Mouse (Mus musculus): Measurements from ENCODE around the gene Amot.

The Amot gene

DNA sequence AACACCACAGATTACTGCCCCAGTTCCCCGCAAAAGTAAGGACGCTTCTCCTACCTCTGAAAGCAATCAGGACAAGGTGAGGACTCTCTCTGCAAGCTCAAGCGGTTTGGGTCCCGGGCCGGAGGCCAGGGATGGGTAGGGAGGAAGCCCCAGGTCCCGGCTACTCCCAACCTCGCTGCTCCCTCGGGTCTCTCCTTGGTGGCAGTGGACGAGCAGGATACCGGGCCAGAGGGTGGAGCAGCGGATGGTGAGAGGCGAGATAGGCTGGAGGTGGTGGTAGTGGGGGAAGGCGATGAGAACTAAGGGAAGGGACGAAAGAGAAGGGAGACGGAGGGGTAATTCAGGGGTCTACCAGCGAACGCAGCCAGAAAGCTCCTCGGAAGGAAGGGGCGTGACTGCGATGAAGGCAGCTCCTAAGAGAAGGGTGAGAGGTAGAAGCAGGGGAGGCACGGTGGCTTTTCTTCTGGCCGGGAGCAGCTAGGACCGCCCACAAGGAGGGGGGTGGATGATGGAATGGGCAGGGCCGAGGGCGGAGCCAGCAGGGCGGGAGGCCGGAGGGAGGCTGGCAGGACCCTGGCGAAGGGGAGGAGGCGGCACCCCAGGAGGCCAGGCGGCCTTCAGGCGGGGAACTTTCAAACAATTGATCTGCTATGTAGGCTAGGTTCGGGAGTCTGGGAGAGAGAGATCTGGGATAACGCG lies at the start of gene Amot:
Gene Amot, minus strand, starts transcription at position 465 of the 699 bp plus-strand sequence.
- DNase-seq (ENCODE audit: low spot score) = peak; percentile 93

GRCm38 (mm10) chrX:145545060-145545459 lies 40.1 kb upstream of the Amot start:
- DNase-seq (ENCODE audit: low spot score) = no peak

DNA sequence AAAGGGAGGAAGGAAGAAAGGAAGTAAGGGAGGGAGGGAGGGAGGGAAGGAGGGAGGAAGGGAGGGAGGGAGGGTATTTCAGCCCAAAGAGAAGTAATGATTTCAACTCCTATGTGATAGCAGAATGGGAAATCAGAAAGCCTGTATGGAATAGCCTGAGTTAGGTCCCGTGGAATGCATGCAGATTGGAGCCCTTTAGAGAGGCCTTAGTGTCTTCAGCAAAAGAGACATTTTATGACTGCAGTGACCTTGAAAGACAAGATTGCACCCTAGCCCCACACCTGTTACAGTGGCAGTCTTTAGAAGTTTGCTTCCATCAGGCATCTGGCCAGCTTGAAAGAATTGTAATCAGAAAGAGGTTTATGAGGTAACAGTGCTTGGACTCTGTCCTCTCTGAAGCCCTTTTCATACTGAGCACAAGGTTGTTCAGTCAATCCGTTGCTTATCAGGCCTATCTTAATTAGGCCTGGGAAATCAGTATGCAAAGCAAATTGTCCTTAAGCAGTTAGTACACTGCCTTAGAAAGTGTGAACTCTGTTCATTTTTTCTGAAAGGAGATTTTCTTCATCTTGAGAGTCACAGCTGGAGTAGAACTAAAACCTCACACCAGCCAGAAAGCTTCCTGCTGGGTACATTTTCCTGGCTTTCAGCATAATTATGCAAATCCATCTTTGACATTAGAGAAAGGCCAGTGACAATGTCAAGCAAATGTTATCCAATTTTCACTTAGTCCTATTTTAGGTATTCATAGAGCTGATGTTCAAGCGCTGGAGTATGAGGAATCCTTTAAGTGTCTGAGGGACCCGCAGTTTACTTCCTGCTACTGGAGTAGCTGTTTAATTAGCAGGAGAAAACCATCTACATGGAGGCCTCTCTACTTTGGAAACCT lies 38.9 kb upstream of the Amot start:
- DNase-seq (ENCODE audit: low spot score) = no peak

DNA sequence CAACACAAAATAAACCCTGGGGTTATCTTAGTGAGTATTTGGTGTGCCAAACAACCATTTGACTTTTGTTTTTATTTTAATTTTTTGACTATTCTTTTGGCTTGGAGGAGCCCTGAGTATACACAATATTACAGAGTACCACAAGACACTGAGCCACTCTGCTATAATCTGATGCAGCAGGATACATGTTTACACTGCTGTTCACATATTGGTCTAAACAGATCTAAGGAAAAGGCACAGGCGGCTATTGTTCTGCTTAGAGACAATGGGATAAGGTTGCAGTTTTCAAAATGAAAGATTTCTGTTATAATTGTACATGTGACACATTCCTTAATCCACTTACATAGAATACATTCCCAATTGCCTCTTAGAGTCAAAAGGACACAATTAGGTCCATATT lies 36.1 kb upstream of the Amot start:
- no peak for DNase-seq (ENCODE audit: low spot score)

GRCm38 (mm10) chrX:145540321-145540720 lies 35.3 kb upstream of the Amot start:
- no peak for DNase-seq (ENCODE audit: low spot score)

DNA sequence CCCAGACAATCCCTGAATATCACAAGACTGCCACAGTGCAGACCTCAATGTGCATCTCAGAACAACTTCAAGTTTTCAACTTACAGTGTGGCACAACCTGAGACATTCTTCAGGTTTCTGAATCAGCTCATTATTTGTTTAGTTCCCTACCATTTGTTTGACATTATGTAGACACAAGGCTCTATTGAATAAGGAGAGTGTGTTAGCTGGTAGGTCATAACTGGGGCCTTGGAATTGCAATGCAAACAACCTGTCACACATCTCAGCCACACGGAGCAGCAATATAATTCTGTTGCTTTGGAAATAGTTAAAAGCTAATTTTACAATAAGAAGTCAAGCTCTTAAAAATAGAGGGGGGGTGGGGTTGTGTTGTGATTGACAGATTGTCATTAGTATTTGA lies 24.6 kb upstream of the Amot start:
- no peak for DNase-seq (ENCODE audit: low spot score)

GRCm38 (mm10) chrX:145516322-145517066 lies 11.5 kb upstream of the Amot start:
- no peak for DNase-seq (ENCODE audit: low spot score)

GRCm38 (mm10) chrX:145515498-145516158 lies 10.6 kb upstream of the Amot start:
- no peak for DNase-seq (ENCODE audit: low spot score)

DNA sequence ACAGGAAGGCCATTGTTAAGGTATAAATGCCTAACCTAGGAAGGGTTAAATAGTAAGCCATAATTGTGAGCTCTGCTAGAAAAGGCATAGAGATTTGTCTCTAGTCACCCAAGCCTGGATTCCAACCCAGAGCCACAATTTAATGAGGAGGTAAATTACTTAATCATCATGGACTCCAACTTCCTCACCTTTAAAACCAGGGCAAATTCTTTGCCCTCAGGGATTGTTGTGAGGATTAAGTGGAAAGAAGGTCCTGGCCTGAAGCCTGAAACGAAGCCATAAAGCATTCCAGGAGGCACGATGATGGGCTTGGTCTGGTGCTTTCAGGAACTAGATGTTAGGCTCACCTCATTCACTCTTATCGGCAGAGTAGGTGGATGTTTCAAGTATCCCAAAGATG lies 5.7 kb upstream of the Amot start:
- no peak for DNase-seq (ENCODE audit: low spot score)

GRCm38 (mm10) chrX:145505457-145506201 lies 648 bp upstream of the Amot start:
- peak; percentile 79 for DNase-seq (ENCODE audit: low spot score)

DNA sequence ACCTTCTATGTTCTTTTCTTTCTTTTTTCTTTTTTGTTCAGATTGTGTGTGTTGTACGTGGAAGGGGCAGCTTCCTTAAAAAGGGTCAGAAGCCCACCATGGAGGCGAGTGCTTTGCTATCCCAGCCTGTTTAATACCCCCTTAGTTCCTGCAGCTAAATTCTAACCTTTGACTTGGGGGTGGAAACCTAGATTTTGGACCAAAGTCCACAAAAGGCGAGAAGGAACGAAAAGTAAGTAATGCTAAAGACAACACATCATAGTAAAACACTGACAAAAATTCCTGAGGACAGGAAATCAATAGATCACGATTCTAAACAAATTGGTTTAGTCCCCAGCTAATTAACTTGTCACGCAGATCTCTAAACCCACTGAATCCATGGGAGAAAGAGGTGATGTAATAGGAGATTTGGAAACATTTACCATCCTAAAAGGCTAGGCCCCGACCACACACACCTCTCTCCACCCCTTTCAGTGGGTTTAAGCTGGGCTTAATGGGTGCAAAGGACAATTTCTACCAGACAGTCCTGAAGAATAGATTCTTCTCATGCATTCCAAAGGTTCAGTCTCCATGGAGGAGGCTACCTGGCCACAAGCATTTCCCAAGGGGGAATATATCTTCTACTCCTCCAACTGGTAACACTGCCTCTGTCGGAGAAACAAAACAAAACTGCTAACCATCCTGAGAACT lies 3.2 kb downstream of the Amot start:
- DNase-seq (ENCODE audit: low spot score) = no peak

DNA sequence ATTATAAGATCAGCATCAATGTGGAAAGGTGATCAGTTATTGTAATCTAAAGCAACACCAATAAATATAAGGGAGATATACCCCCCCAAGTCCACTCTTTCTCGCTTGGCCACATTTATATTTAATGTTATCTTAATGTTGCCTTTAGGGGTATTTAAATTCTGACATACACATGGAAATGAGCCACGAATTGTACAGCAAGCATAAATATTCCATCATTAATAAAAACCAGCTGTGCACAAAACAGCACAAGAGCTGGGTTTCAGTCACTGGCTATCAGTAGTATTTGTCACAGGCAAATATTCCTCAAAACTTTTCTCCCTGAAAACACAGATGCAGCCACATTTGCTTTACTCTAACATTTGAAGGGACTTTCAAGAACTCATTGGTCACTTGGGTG lies 5.9 kb downstream of the Amot start:
- no peak for DNase-seq (ENCODE audit: low spot score)

- no peak for DNase-seq (ENCODE audit: low spot score)
Measured at GRCm38 (mm10) chrX:145498691-145499090, 6.3 kb downstream of the Amot start.

DNA sequence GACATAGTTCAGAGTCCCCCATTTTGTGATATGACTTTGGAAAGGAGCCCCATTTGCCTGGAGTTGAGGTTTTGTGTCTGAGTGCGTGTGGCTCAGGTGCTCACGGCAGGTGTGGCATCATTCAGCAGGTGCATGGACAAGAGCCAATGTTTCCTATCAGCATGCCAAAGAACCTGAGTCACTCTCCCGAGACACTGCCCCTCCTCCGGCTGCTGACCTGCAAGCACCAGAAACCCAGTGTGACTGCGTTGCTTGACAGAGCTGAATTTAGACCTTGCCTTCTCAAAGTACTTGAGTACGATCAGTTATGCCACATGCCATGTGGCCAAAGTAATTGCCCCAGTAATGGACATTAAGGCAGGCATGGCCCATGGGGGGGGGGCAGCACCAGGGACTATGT lies 7.5 kb downstream of the Amot start:
- no peak for DNase-seq (ENCODE audit: low spot score)

- DNase-seq (ENCODE audit: low spot score) = no peak
Measured at GRCm38 (mm10) chrX:145495381-145495780, 9.6 kb downstream of the Amot start.

DNA sequence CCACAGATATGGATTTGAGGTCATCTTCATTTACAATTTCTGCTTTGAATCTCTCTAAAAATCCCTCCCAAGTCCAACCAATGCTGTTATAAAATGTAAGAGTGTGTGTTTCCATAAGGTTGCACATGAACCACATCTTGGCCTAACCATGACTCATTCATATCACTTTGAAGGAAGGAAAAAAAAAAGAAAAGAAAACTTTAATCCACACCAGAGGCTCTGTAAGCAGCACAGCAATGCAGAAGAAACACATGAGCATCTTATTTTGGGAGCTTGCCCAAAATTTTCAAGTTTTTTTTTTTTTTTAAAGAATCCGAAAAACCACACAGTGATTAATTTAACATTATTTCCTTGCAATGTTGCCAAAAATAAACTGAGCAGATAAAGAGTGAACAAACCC lies 14.2 kb downstream of the Amot start:
- no peak for DNase-seq (ENCODE audit: low spot score)

DNA sequence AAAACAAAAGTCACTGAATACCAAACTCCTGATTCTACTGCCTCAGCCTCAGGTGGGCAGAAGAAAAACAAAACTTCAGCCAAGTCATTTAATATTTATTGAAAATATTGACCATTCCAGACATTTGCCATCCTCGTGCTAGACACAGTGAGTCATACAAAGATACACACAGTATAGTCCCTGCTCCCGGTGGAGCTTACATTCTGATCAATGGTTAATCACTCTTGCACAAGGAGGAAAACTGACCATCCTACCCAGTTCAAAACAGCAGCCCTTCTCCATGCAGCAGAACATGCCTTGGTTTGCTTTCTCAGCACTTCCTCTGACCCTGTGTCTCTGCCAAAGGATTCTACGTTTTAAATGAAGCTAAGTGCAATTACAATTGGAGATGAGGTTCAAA lies 14.6 kb downstream of the Amot start:
- DNase-seq (ENCODE audit: low spot score) = peak; percentile 23

- no peak for DNase-seq (ENCODE audit: low spot score)
Measured at GRCm38 (mm10) chrX:145489950-145490349, 15.0 kb downstream of the Amot start.

GRCm38 (mm10) chrX:145485495-145485894 lies 19.5 kb downstream of the Amot start:
- no peak for DNase-seq (ENCODE audit: low spot score)

- DNase-seq (ENCODE audit: low spot score) = no peak
Measured at GRCm38 (mm10) chrX:145483486-145484055, 21.4 kb downstream of the Amot start.

All from yolk sac, embryonic 10.5 days (tissue).